Mouse (Mus musculus): ENCODE data around the gene Ssxb3.
"Not testable (repeated sequence)": the region's sequence is repeated elsewhere in the genome, so short reads cannot be mapped to it uniquely, and the experiment has no call there.

Gene Ssxb3

GRCm38 (mm10) chrX:8591716-8592115 lies at the start of gene Ssxb3:
Gene Ssxb3, minus strand, starts transcription at chrX:8591816.
- DNase-seq = not testable (repeated sequence)

- not testable (repeated sequence) for DNase-seq
Measured at GRCm38 (mm10) chrX:8548155-8548554, 43.5 kb downstream of the Ssxb3 start, which contains the start of gene Ssxb6. Gene Ssxb6, minus strand, starts transcription at chrX:8548255.
